ENCODE assay signal across 10 mouse cellular contexts in the genomic region with DNA sequence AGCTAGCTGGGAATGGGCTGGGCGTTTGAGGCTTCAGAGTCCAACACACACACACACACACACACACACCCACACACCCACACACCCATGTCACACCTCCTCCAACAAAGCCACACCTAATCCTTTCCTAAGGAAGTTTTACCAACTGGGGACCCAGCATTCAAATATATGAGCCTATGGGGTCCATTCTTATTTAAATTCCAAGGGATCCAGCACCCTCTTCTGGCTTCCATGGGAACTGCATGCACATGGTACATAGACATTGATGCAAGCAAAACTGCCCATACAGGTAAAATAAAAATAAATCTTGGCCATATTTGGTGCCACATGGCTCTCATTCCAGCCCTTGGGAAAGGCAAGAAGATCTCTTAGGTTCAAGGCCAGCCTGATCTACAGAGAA. TPM values are rescaled to one million over a fixed set of nuclear protein-coding genes. Genes with fewer than 3 reads are reported as not detected.
DNase-seq lines count a peak whose midpoint lies in the region; ATAC-seq and TF ChIP-seq lines count a peak whose summit lies in the region.
"Had no signal": no experiment of that assay in that cellular context is flagged by ENCODE, and none has a peak within 500 bp of the region (broad histone marks: within the 10 kb centered on the region; RNA-seq: fewer than 3 reads in every experiment).

No protein-coding gene starts in this region.

- peak; percentile 84 for TF ChIP-seq CTCF in kidney, postnatal 0 days (IDR thresholded peaks at IDR 0.05; ENCODE audit: low read depth)

- no peak for ATAC-seq in kidney, postnatal 0 days (replicated peaks; ENCODE audit: low FRiP score, low read depth)
- no peak for ATAC-seq in kidney, embryonic 16.5 days (ENCODE audit: low FRiP score, low TSS enrichment)
- ATAC-seq in embryonic facial prominence, embryonic 11.5 days (replicated peaks; ENCODE audit: insufficient number of reproducible peaks, low FRiP score, low TSS enrichment, low read depth), result no peak

- H3K36me3 ChIP-seq in kidney, postnatal 0 days (ENCODE audit: insufficient read depth, low read length), result peaks cover 31% of the 10 kb centered on the region
- peaks cover 34% of the 10 kb centered on the region for H3K36me3 ChIP-seq in kidney, embryonic 16.5 days (ENCODE audit: insufficient read depth, low read length)
- no peaks in the 10 kb centered on the region; the same call in 1 of the 2 replicates for H3K36me3 ChIP-seq in embryonic facial prominence, embryonic 11.5 days (replicated peaks; ENCODE audit: control insufficient read depth, insufficient read depth, low read depth, low read length)

- H3K9ac ChIP-seq in kidney, postnatal 0 days (ENCODE audit: low read depth, low read length), result no peak overlapping the region
- no peak overlapping the region for H3K9ac ChIP-seq in kidney, embryonic 16.5 days (replicated peaks; ENCODE audit: low read length)
- H3K9ac ChIP-seq in embryonic facial prominence, embryonic 11.5 days (replicated peaks; ENCODE audit: low read length), result no peak overlapping the region

- DNase-seq in adrenal gland, adult (ENCODE audit: inconsistent age in 2 of 2, low spot score in 1 of 2), result peak; percentile 26 to 75
- no peak for DNase-seq in adrenal gland, postnatal 4 days (ENCODE audit: low spot score in 2 of 2)
- DNase-seq in kidney, postnatal 0 days (ENCODE audit: low spot score), result peak; percentile 54
- DNase-seq in CD4-positive helper T cell, adult 2 months (ENCODE audit: low read depth, low spot score), result peak; percentile 39
- peak; percentile 63 for DNase-seq in embryonic facial prominence, embryonic 11.5 days (ENCODE audit: low spot score)
- peak; percentile 17 for DNase-seq in retina, embryonic 14.5 days (ENCODE audit: low spot score)
- DNase-seq in frontal cortex, postnatal 25 days (ENCODE audit: low spot score in 2 of 2), result no peak

- WGBS in kidney, postnatal 0 days, result 80% methylated on average over 1 of the region's 1 CpGs
- WGBS in kidney, embryonic 16.5 days, result 87% methylated on average over 1 of the region's 1 CpGs
- 90% methylated on average over 1 of the region's 1 CpGs for WGBS in embryonic facial prominence, embryonic 11.5 days

- no peak overlapping the region for H3K4me3 ChIP-seq in kidney, postnatal 0 days (replicated peaks; ENCODE audit: low read depth, low read length)
- H3K4me3 ChIP-seq in kidney, embryonic 16.5 days (ENCODE audit: low read length), result no peak overlapping the region
- no peak overlapping the region for H3K4me3 ChIP-seq in embryonic facial prominence, embryonic 11.5 days (ENCODE audit: low read depth, low read length)
- H3K4me3 ChIP-seq: erythroblast, embryonic 14.5 days had no signal

- H3K27ac ChIP-seq in kidney, postnatal 0 days, result no peak overlapping the region
- H3K27ac ChIP-seq in kidney, embryonic 16.5 days (ENCODE audit: low read length), result no peak overlapping the region
- H3K27ac ChIP-seq in embryonic facial prominence, embryonic 11.5 days (replicated peaks; ENCODE audit: low read depth, low read length), result no peak overlapping the region

- no peaks in the 10 kb centered on the region for H3K4me1 ChIP-seq in kidney, postnatal 0 days (replicated peaks; ENCODE audit: insufficient read depth, low read length)
- no peaks in the 10 kb centered on the region for H3K4me1 ChIP-seq in kidney, embryonic 16.5 days (ENCODE audit: insufficient read depth, low read length)
- H3K4me1 ChIP-seq in embryonic facial prominence, embryonic 11.5 days (ENCODE audit: control insufficient read depth, insufficient read depth, low read length), result no peaks in the 10 kb centered on the region

- H3K4me2 ChIP-seq in kidney, postnatal 0 days (ENCODE audit: low read length), result no peak overlapping the region
- H3K4me2 ChIP-seq in kidney, embryonic 16.5 days (replicated peaks; ENCODE audit: low read depth, low read length), result no peak overlapping the region
- H3K4me2 ChIP-seq in embryonic facial prominence, embryonic 11.5 days (ENCODE audit: low read depth, low read length), result no peak overlapping the region

- H3K9me3 ChIP-seq in kidney, postnatal 0 days (replicated peaks; ENCODE audit: low read length), result no peaks in the 10 kb centered on the region
- H3K9me3 ChIP-seq in kidney, embryonic 16.5 days (ENCODE audit: low read length), result no peaks in the 10 kb centered on the region
- no peaks in the 10 kb centered on the region for H3K9me3 ChIP-seq in embryonic facial prominence, embryonic 11.5 days (replicated peaks; ENCODE audit: control insufficient read depth, low read length)

- H3K27me3 ChIP-seq in kidney, postnatal 0 days (ENCODE audit: insufficient read depth, low read length), result no peaks in the 10 kb centered on the region
- H3K27me3 ChIP-seq in kidney, embryonic 16.5 days (ENCODE audit: insufficient read depth, low read length), result no peaks in the 10 kb centered on the region
- no peaks in the 10 kb centered on the region for H3K27me3 ChIP-seq in embryonic facial prominence, embryonic 11.5 days (ENCODE audit: control insufficient read depth, insufficient read depth, low read length)

RNA-seq across cellular contexts. Expression of gene Nipsnap2, which starts 16.1 kb away (rescaled TPM):
- 100 to 1,000 TPM; 142 to 143 TPM for total RNA-seq in adrenal gland, postnatal 4 days (2021)
- polyA plus RNA-seq in kidney, postnatal 0 days (2015; fragmentation: Nextera tagmentation; extraction: Ambion mirVana), result 225 and 228 TPM in 2 replicates
- 152 and 161 TPM in 2 replicates for polyA plus RNA-seq in kidney, embryonic 16.5 days (2015; fragmentation: Nextera tagmentation; extraction: Ambion mirVana)
- polyA plus RNA-seq in embryonic facial prominence, embryonic 11.5 days (2014; fragmentation: Nextera tagmentation; extraction: Ambion mirVana), result 85.1 and 92.1 TPM in 2 replicates

RNA-seq across cellular contexts. Expression of gene Mrps17, which starts 25.7 kb away (rescaled TPM):
- 100 to 1,000 TPM in 1 of 2 experiments, 10 to 100 TPM in 1; 95.6 to 111 TPM for total RNA-seq in adrenal gland, postnatal 4 days (2021)
- 209 and 211 TPM in 2 replicates for polyA plus RNA-seq in kidney, postnatal 0 days (2015; fragmentation: Nextera tagmentation; extraction: Ambion mirVana)
- 198 and 203 TPM in 2 replicates for polyA plus RNA-seq in kidney, embryonic 16.5 days (2015; fragmentation: Nextera tagmentation; extraction: Ambion mirVana)
- polyA plus RNA-seq in embryonic facial prominence, embryonic 11.5 days (2014; fragmentation: Nextera tagmentation; extraction: Ambion mirVana), result 204 and 216 TPM in 2 replicates

RNA-seq across cellular contexts. Expression of gene Sept14, which starts 32.7 kb away (rescaled TPM):
- not detected for total RNA-seq in adrenal gland, postnatal 4 days (2021)
- polyA plus RNA-seq in kidney, postnatal 0 days (2015; fragmentation: Nextera tagmentation; extraction: Ambion mirVana), result 0.17 TPM in 1 of 2 replicates, not detected in the other
- not detected in 2 replicates for polyA plus RNA-seq in kidney, embryonic 16.5 days (2015; fragmentation: Nextera tagmentation; extraction: Ambion mirVana)
- polyA plus RNA-seq in embryonic facial prominence, embryonic 11.5 days (2014; fragmentation: Nextera tagmentation; extraction: Ambion mirVana), result not detected in 2 replicates
- polyA plus RNA-seq: erythroblast, embryonic 14.5 days; limb, embryonic 14.5 days had no signal

RNA-seq across cellular contexts. Expression of gene Psph, which starts 46.3 kb away (rescaled TPM):
- total RNA-seq in adrenal gland, postnatal 4 days (2021), result 10 to 100 TPM; 24.4 to 25.9 TPM
- 65.8 and 66.1 TPM in 2 replicates for polyA plus RNA-seq in kidney, postnatal 0 days (2015; fragmentation: Nextera tagmentation; extraction: Ambion mirVana)
- polyA plus RNA-seq in kidney, embryonic 16.5 days (2015; fragmentation: Nextera tagmentation; extraction: Ambion mirVana), result 60.9 and 61.0 TPM in 2 replicates
- polyA plus RNA-seq in embryonic facial prominence, embryonic 11.5 days (2014; fragmentation: Nextera tagmentation; extraction: Ambion mirVana), result 34.9 and 36.0 TPM in 2 replicates

Comparison
In these comparisons a context has a peak if more than half of its experiments do, and no peak if none do; other contexts are left out.
1. DNase-seq: peak in adrenal gland, adult (2 of 2), kidney, postnatal 0 days (single experiment), CD4-positive helper T cell, adult 2 months (single experiment), embryonic facial prominence, embryonic 11.5 days (single experiment) and retina, embryonic 14.5 days (single experiment); none in adrenal gland, postnatal 4 days (0 of 2) and frontal cortex, postnatal 25 days (0 of 2).